Mouse (Mus musculus) heart, postnatal 10 days (tissue): ENCODE results near the gene Hs3st2. TPM values are rescaled to one million over a fixed set of nuclear protein-coding genes. Genes with fewer than 3 reads are reported as not detected.

ENCODE experiments used
- DNase-seq, 2 experiments: peaks; one replicate each; pipeline ENCODE4 v3.0.0; 2021
- intact Hi-C: fragments of 180-260 bp; cut with DNase I; formaldehyde crosslinking; loops from one replicate; pipeline ENCODE4 v1.15.1; 2025
- total RNA-seq, 2 experiments: library from RNA; stranded (reverse); gene quantifications; 2 replicates each; pipeline ENCODE4 v1.2.3; 2021

The Hs3st2 gene
- total RNA-seq, 2 experiments from 2014 or later: not detected

- intact Hi-C loops: no loop called here
- no peak for DNase-seq
Observed at GRCm38 (mm10) chr7:121534386-121534785, 142.7 kb downstream of the Hs3st2 start.

- intact Hi-C loops: no loop called here
- no peak for DNase-seq
Observed at GRCm38 (mm10) chr7:121535987-121536386, 144.3 kb downstream of the Hs3st2 start.

- intact Hi-C loops: no loop called here
- peak in 1 of 2 experiments; percentile 23 for DNase-seq
Observed at GRCm38 (mm10) chr7:121539405-121540275, 148.0 kb downstream of the Hs3st2 start.

- no peak for DNase-seq
- intact Hi-C loops: no loop called here
Observed at GRCm38 (mm10) chr7:121542458-121542857, 150.8 kb downstream of the Hs3st2 start.

GRCm38 (mm10) chr7:121549329-121550022, 157.8 kb downstream of the Hs3st2 start:
- DNase-seq: no peak
- intact Hi-C loops: no loop called here
